Comparison of ENCODE assay signal across 9 mouse cellular contexts in genomic region chr9:95521031-95521430, GRCm38 (mm10).
"Had no signal": no experiment of that assay in that cellular context is flagged by ENCODE, and none has a peak within 500 bp of the region (broad histone marks: within the 10 kb centered on the region; RNA-seq: fewer than 3 reads in every experiment).

No protein-coding gene starts in this region.

- H3K27me3 ChIP-seq: lung, embryonic 15.5 days; midbrain, embryonic 12.5 days; stomach, embryonic 15.5 days had no signal

- H3K4me2 ChIP-seq: lung, embryonic 15.5 days; midbrain, embryonic 12.5 days had no signal

- H3K9me3 ChIP-seq: limb, embryonic 10.5 days; lung, embryonic 15.5 days; megakaryocyte, embryonic 14.5 days; midbrain, embryonic 12.5 days; stomach, embryonic 15.5 days had no signal

- H3K36me3 ChIP-seq: limb, embryonic 10.5 days; lung, embryonic 15.5 days; midbrain, embryonic 12.5 days; stomach, embryonic 15.5 days had no signal

- DNase-seq: lung, postnatal 14 days; right cerebral cortex, postnatal 14 days; thymus, postnatal 14 days had no signal

- H3K27ac ChIP-seq: limb, embryonic 10.5 days; lung, embryonic 15.5 days; macrophage; midbrain, embryonic 12.5 days; stomach, embryonic 15.5 days had no signal

- H3K4me1 ChIP-seq: limb, embryonic 10.5 days; lung, embryonic 15.5 days; midbrain, embryonic 12.5 days; stomach, embryonic 15.5 days had no signal

- H3K4me3 ChIP-seq: limb, embryonic 10.5 days; lung, embryonic 15.5 days; megakaryocyte, embryonic 14.5 days; midbrain, embryonic 12.5 days; stomach, embryonic 15.5 days had no signal

- H3K9ac ChIP-seq: lung, embryonic 15.5 days; midbrain, embryonic 12.5 days; stomach, embryonic 15.5 days had no signal
